Mouse (Mus musculus) stomach, embryonic 14.5 days (tissue): ENCODE measurements around the gene Ttc22. TPM values are rescaled to one million over a fixed set of nuclear protein-coding genes. Genes with fewer than 3 reads are reported as not detected.

Source experiments
- ATAC-seq: fragments of 200-750 bp; cut with Nextera tagmentation; 2 replicates; pipeline ENCODE4 v1.8.0; 2017; ENCODE audit warnings: low read depth, moderate TSS enrichment; ENCODE audit not compliant: insufficient number of reproducible peaks, insufficient read depth, low FRiP score
- H3K27ac ChIP-seq: fragments of 300-500 bp; sonication (generic); 2 replicates; pipeline ENCODE4 v1.5.1; 2014; ENCODE audit warnings: mild to moderate bottlenecking, low read length, moderate library complexity, mixed read lengths
- H3K27me3 ChIP-seq: fragments of 300-500 bp; sonication (generic); 2 replicates; pipeline ENCODE4 v1.6.1; 2014; ENCODE audit warnings: low read length, control low read depth, mixed read lengths; ENCODE audit not compliant: control insufficient read depth, insufficient read depth
- H3K36me3 ChIP-seq: fragments of 300-500 bp; sonication (generic); 2 replicates; pipeline ENCODE4 v1.6.1; 2014; ENCODE audit warnings: mild to moderate bottlenecking, control low read depth, low read length, moderate library complexity, mixed read lengths; ENCODE audit not compliant: control insufficient read depth, insufficient read depth
- H3K4me1 ChIP-seq: fragments of 300-500 bp; sonication (generic); 2 replicates; pipeline ENCODE4 v1.6.1; 2014; ENCODE audit warnings: low read length, control low read depth, mixed read lengths; ENCODE audit not compliant: control insufficient read depth, insufficient read depth
- H3K4me2 ChIP-seq: fragments of 300-500 bp; sonication (generic); replicated peaks from 2 replicates; pipeline ENCODE4 v1.6.1; 2014; ENCODE audit warnings: low read depth, low read length, control low read depth
- H3K4me3 ChIP-seq: fragments of 300-500 bp; sonication (generic); 2 replicates; pipeline ENCODE4 v1.5.1; 2014; ENCODE audit warnings: low read depth, low read length, control low read depth
- H3K9ac ChIP-seq: fragments of 300-500 bp; sonication (generic); replicated peaks from 2 replicates; pipeline ENCODE4 v1.6.1; 2014; ENCODE audit warnings: low read depth, mild to moderate bottlenecking, control low read depth, low read length, moderate library complexity, mixed read lengths
- H3K9me3 ChIP-seq: fragments of 300-500 bp; sonication (generic); 2 replicates; pipeline ENCODE4 v1.6.1; 2016; ENCODE audit warnings: low read depth, low read length, control low read depth; ENCODE audit not compliant: control insufficient read depth
- WGBS: fragments of 180-500 bp; shearing (Covaris S2); extraction: QIAGEN DNeasy Blood & Tissue Kit; methylation state at CpG from one replicate; pipeline ENCODE4 v1.1.7; 2014; 5-methylcytosine and 5-hydroxymethylcytosine counted together
- polyA plus RNA-seq: library from polyadenylated mRNA; unstranded; fragments of >200 nt; fragmentation: Nextera tagmentation; extraction: Ambion mirVana; gene quantifications from 2 replicates; pipeline ENCODE4 v1.2.1, GENCODE M21; 2014

The Ttc22 gene
- polyA plus RNA-seq, 1 experiment from 2014 or later, result 2.7 TPM

GRCm38 (mm10) chr4:106606639-106607554 is 15.3 kb upstream of the Ttc22 start:
- H3K9me3 ChIP-seq, result no peaks in the 10 kb centered on the region
- peak; percentile 87 for ATAC-seq
- H3K27ac ChIP-seq, result no peak overlapping the region
- no peaks in the 10 kb centered on the region for H3K36me3 ChIP-seq
- 33% methylated on average over 18 of the region's 18 CpGs for whole genome bisulfite sequencing
- no peak overlapping the region for H3K4me3 ChIP-seq
- H3K4me1 ChIP-seq, result no peaks in the 10 kb centered on the region
- no peak overlapping the region for H3K9ac ChIP-seq
- no peaks in the 10 kb centered on the region for H3K27me3 ChIP-seq
- H3K4me2 ChIP-seq, result peak overlapping the region; percentile 16; the same call in 1 of the 2 replicates

- Histone ChIP-seq H3K9ac (no peak overlapping the region), H3K4me3 (no peak overlapping the region), H3K27me3 (no peaks in the 10 kb centered on the region), H3K27ac (no peak overlapping the region), H3K4me1 (no peaks in the 10 kb centered on the region), H3K4me2 (no peak overlapping the region), H3K36me3 (no peaks in the 10 kb centered on the region), H3K9me3 (no peaks in the 10 kb centered on the region)
- WGBS, result 96% methylated on average over 1 of the region's 1 CpGs
- no peak for ATAC-seq
Measured at GRCm38 (mm10) chr4:106607905-106608304, 14.3 kb upstream of the Ttc22 start.

GRCm38 (mm10) chr4:106613105-106613504 is 9.1 kb upstream of the Ttc22 start:
- H3K9me3 ChIP-seq, result no peaks in the 10 kb centered on the region
- H3K4me3 ChIP-seq, result no peak overlapping the region
- no peaks in the 10 kb centered on the region for H3K36me3 ChIP-seq
- no peak overlapping the region for H3K27ac ChIP-seq
- H3K4me2 ChIP-seq, result no peak overlapping the region
- H3K4me1 ChIP-seq, result no peaks in the 10 kb centered on the region
- no peak overlapping the region for H3K9ac ChIP-seq
- H3K27me3 ChIP-seq, result no peaks in the 10 kb centered on the region
- 73% methylated on average over 8 of the region's 8 CpGs for WGBS
- no peak for ATAC-seq

- 62% methylated on average over 3 of the region's 3 CpGs for WGBS
- ATAC-seq, result peak; percentile 8; the same call in 1 of the 2 replicates
- H3K9me3 ChIP-seq, result no peaks in the 10 kb centered on the region
Measured at GRCm38 (mm10) chr4:106613560-106613959, 8.7 kb upstream of the Ttc22 start.

GRCm38 (mm10) chr4:106614180-106614797 is 7.9 kb upstream of the Ttc22 start:
- 0 out of 2 replicates have a peak, but pooled peaks have one; percentile 12 for ATAC-seq
- H3K4me2 ChIP-seq, result no peak overlapping the region
- no peaks in the 10 kb centered on the region for H3K9me3 ChIP-seq
- no peak overlapping the region for H3K27ac ChIP-seq
- no peaks in the 10 kb centered on the region for H3K36me3 ChIP-seq
- no peaks in the 10 kb centered on the region for H3K4me1 ChIP-seq
- no peaks in the 10 kb centered on the region for H3K27me3 ChIP-seq
- H3K9ac ChIP-seq, result no peak overlapping the region
- WGBS, result 44% methylated on average over 7 of the region's 7 CpGs
- H3K4me3 ChIP-seq, result no peak overlapping the region

More at GRCm38 (mm10) chr4:106613560-106613959, 8.7 kb upstream of the Ttc22 start:
- no peak overlapping the region for H3K4me2 ChIP-seq
- H3K27me3 ChIP-seq, result no peaks in the 10 kb centered on the region
- no peak overlapping the region for H3K9ac ChIP-seq
- no peaks in the 10 kb centered on the region for H3K36me3 ChIP-seq
- no peak overlapping the region for H3K4me3 ChIP-seq
- H3K4me1 ChIP-seq, result no peaks in the 10 kb centered on the region
- no peak overlapping the region for H3K27ac ChIP-seq

- H3K9ac ChIP-seq, result no peak overlapping the region
- no peaks in the 10 kb centered on the region for H3K36me3 ChIP-seq
- no peaks in the 10 kb centered on the region for H3K4me1 ChIP-seq
- no peak for ATAC-seq
- H3K27ac ChIP-seq, result no peak overlapping the region
- H3K27me3 ChIP-seq, result no peaks in the 10 kb centered on the region
- WGBS, result 84% methylated on average over 9 of the region's 9 CpGs
- H3K4me2 ChIP-seq, result no peak overlapping the region
- no peak overlapping the region for H3K4me3 ChIP-seq
- H3K9me3 ChIP-seq, result no peaks in the 10 kb centered on the region
Measured at GRCm38 (mm10) chr4:106614881-106615280, 7.4 kb upstream of the Ttc22 start.

- ATAC-seq, result no peak
- Histone ChIP-seq H3K4me3 (no peak overlapping the region), H3K4me2 (no peak overlapping the region), H3K36me3 (no peaks in the 10 kb centered on the region), H3K4me1 (no peaks in the 10 kb centered on the region), H3K9ac (no peak overlapping the region), H3K9me3 (no peaks in the 10 kb centered on the region), H3K27ac (no peak overlapping the region), H3K27me3 (no peaks in the 10 kb centered on the region)
- WGBS, result 72% methylated on average over 12 of the region's 12 CpGs
Measured at GRCm38 (mm10) chr4:106615637-106616036, 6.6 kb upstream of the Ttc22 start.

- Histone ChIP-seq H3K9ac (no peak within 1 kb of the TSS), H3K9me3 (no peaks in the 10 kb centered on the region), H3K27ac (no peak within 1 kb of the TSS), H3K36me3 (no peaks in the 10 kb centered on the region), H3K27me3 (peaks cover 5% of the 10 kb centered on the region; the same call in 1 of the 2 replicates), H3K4me2 (peak within 1 kb of the TSS; percentile 41), H3K4me1 (no peaks in the 10 kb centered on the region), H3K4me3 (no peak within 1 kb of the TSS)
- no peak for ATAC-seq
- WGBS, result under 1% methylated on average over 18 of the region's 19 CpGs
Measured at GRCm38 (mm10) chr4:106617056-106617455, 5.2 kb upstream of the Ttc22 start, which contains the start of gene Lexm. Gene Lexm, minus strand, starts transcription at chr4:106617241.
